ENCODE assay signal across 11 mouse cellular contexts in genomic region chr19:45329748-45330298, GRCm38 (mm10). TPM values are rescaled to one million over a fixed set of nuclear protein-coding genes. Genes with fewer than 3 reads are reported as not detected.
A peak's percentile ranks its signal among the peaks of the same experiment; 100 is the strongest.
DNase-seq lines count a peak whose midpoint lies in the region; ATAC-seq and TF ChIP-seq lines count a peak whose summit lies in the region.
"Had no signal": no experiment of that assay in that cellular context is flagged by ENCODE, and none has a peak within 500 bp of the region (broad histone marks: within the 10 kb centered on the region; RNA-seq: fewer than 3 reads in every experiment).

No protein-coding gene starts in this region.

- no peak for ATAC-seq in heart, embryonic 12.5 days (ENCODE audit: insufficient number of reproducible peaks, low FRiP score)
- ATAC-seq in granulocyte monocyte progenitor cell, adult 5-6 weeks (replicated peaks; ENCODE audit: poor library complexity, severe bottlenecking), result peak; percentile 40; the same call in 1 of the 2 replicates
- ATAC-seq in midbrain, embryonic 14.5 days (ENCODE audit: low FRiP score, low TSS enrichment), result peak; percentile 24; the same call in 1 of the 2 replicates

- WGBS in heart, embryonic 12.5 days, result 14% methylated on average over 24 of the region's 24 CpGs
- WGBS in midbrain, embryonic 14.5 days, result 4% methylated on average over 24 of the region's 24 CpGs
- 28% methylated on average over 24 of the region's 24 CpGs for WGBS in lung, adult 2 months

- peak overlapping the region; percentile 64 for H3K4me2 ChIP-seq in heart, embryonic 12.5 days
- H3K4me2 ChIP-seq in midbrain, embryonic 14.5 days (ENCODE audit: low read length), result peak overlapping the region; percentile 49
- H3K4me2 ChIP-seq: liver, embryonic 13.5 days had no signal

- H3K4me1 ChIP-seq in heart, embryonic 12.5 days (replicated peaks), result peaks cover 13% of the 10 kb centered on the region
- H3K4me1 ChIP-seq in midbrain, embryonic 14.5 days (ENCODE audit: control insufficient read depth, insufficient read depth, low read length), result peaks cover 19% of the 10 kb centered on the region
- no peaks in the 10 kb centered on the region for H3K4me1 ChIP-seq in lung, adult 2 months (ENCODE audit: control insufficient read depth, insufficient read depth, low read length)
- H3K4me1 ChIP-seq: liver, embryonic 13.5 days had no signal

- H3K27ac ChIP-seq in heart, embryonic 12.5 days (ENCODE audit: poor library complexity, severe bottlenecking), result no peak overlapping the region
- H3K27ac ChIP-seq in midbrain, embryonic 14.5 days (replicated peaks; ENCODE audit: low read depth, low read length), result peak overlapping the region; percentile 67
- H3K27ac ChIP-seq: liver, embryonic 13.5 days had no signal

- no peaks in the 10 kb centered on the region for H3K36me3 ChIP-seq in heart, embryonic 12.5 days
- no peaks in the 10 kb centered on the region for H3K36me3 ChIP-seq in midbrain, embryonic 14.5 days (ENCODE audit: control insufficient read depth, insufficient read depth, low read length)
- H3K36me3 ChIP-seq: liver, embryonic 13.5 days had no signal

- intact Hi-C loops in heart, postnatal 25 days (cut with DNase I), result no loop called here

- DNase-seq in heart, postnatal 25 days (ENCODE audit: low spot score), result no peak
- DNase-seq in embryo, embryonic 10 days (ENCODE audit: low spot score), result peak; percentile 21
- DNase-seq in midbrain, embryonic 14.5 days, result peak; percentile 68
- no peak for DNase-seq in lung, adult 2 months
- no peak for DNase-seq in layer of hippocampus, adult 18-20 months (ENCODE audit: low spot score in 2 of 2)
- no peak for DNase-seq in layer of hippocampus, adult 11-12 months (ENCODE audit: low spot score)
- DNase-seq: kidney, adult 9 months; liver, embryonic 13.5 days had no signal

- no peaks in the 10 kb centered on the region; the same call in 1 of the 2 replicates for H3K9me3 ChIP-seq in heart, embryonic 12.5 days (replicated peaks)
- no peaks in the 10 kb centered on the region for H3K9me3 ChIP-seq in midbrain, embryonic 14.5 days (ENCODE audit: control insufficient read depth, low read length)
- H3K9me3 ChIP-seq: liver, embryonic 13.5 days had no signal

- TF ChIP-seq CTCF in lung, adult 2 months (IDR thresholded peaks at IDR 0.05; ENCODE audit: insufficient read depth, low read length), result no peak

- peak overlapping the region; percentile 30 for H3K4me3 ChIP-seq in heart, embryonic 12.5 days
- no peak overlapping the region; the same call in 1 of the 2 replicates for H3K4me3 ChIP-seq in midbrain, embryonic 14.5 days (replicated peaks; ENCODE audit: low read depth, low read length)
- no peak overlapping the region for H3K4me3 ChIP-seq in lung, adult 2 months (replicated peaks; ENCODE audit: extremely low read depth, low read depth, low read length)
- H3K4me3 ChIP-seq: liver, embryonic 13.5 days; myocyte had no signal

- no peak for TF ChIP-seq POLR2A in lung, adult 2 months (IDR thresholded peaks at IDR 0.05; ENCODE audit: borderline replicate concordance, extremely low read depth, low read depth, low read length)

- peak overlapping the region; percentile 35; the same call in 1 of the 2 replicates for H3K9ac ChIP-seq in heart, embryonic 12.5 days
- H3K9ac ChIP-seq in midbrain, embryonic 14.5 days (replicated peaks; ENCODE audit: low read length), result peak overlapping the region; percentile 29; the same call in 1 of the 2 replicates
- H3K9ac ChIP-seq: liver, embryonic 13.5 days had no signal

- peaks cover 40% of the 10 kb centered on the region for H3K27me3 ChIP-seq in heart, embryonic 12.5 days (replicated peaks)
- peaks cover 7% of the 10 kb centered on the region; the same call in 1 of the 2 replicates for H3K27me3 ChIP-seq in midbrain, embryonic 14.5 days (ENCODE audit: control insufficient read depth, insufficient read depth, low read length)

RNA-seq across cellular contexts. Expression of gene Btrc, which starts 33.7 kb away (rescaled TPM):
- 40.0 and 44.3 TPM in 2 replicates for polyA plus RNA-seq in heart, embryonic 12.5 days (2016; fragmentation: Nextera tagmentation; extraction: Ambion mirVana)
- total RNA-seq in heart, postnatal 25 days (2021), result 10 to 100 TPM; 15.6 to 20.4 TPM
- total RNA-seq in granulocyte monocyte progenitor cell, adult 5-6 weeks (2014; fragmentation: Nextera tagmentation), result 19.4 and 20.1 TPM in 2 replicates
- total RNA-seq in granulocyte monocyte progenitor cell, adult 5-6 weeks (2017), result 16.0 and 17.6 TPM in 2 replicates
- polyA plus RNA-seq in midbrain, embryonic 14.5 days (2014; fragmentation: Nextera tagmentation; extraction: Ambion mirVana), result 55.2 and 62.6 TPM in 2 replicates
- polyA plus RNA-seq in lung, adult 2 months (2012; rRNA removed), result 11.7 and 16.9 TPM in 2 replicates
- 100 to 1,000 TPM in 1 of 2 experiments, 10 to 100 TPM in 1; 99.8 to 104 TPM for total RNA-seq in layer of hippocampus, adult 18-20 months (2021)

Comparison
In these comparisons a context has a peak if more than half of its experiments do, and no peak if none do; other contexts are left out.
1. DNase-seq: peak in embryo, embryonic 10 days (single experiment) and midbrain, embryonic 14.5 days (single experiment); none in heart, postnatal 25 days (single experiment), lung, adult 2 months (single experiment), layer of hippocampus, adult 18-20 months (0 of 2) and layer of hippocampus, adult 11-12 months (single experiment).
2. RNA of gene Btrc, which starts 33.7 kb away (total RNA-seq): 99.8 to 104 TPM in layer of hippocampus, adult 18-20 months; 15.6 to 20.4 TPM in heart, postnatal 25 days and 16.0 to 20.1 TPM in granulocyte monocyte progenitor cell, adult 5-6 weeks; every median in the first group is over 4 times any median in the second.